Mouse (Mus musculus) bone marrow, adult 2 months (tissue): ENCODE measurements around the gene Pdcl2. TPM values are rescaled to one million over a fixed set of nuclear protein-coding genes. Genes with fewer than 3 reads are reported as not detected.

Source experiments
- H3K27ac ChIP-seq: fragments of 200-500 bp; 2 replicates; pipeline ENCODE4 v1.5.1; 2012; ENCODE audit warnings: low read depth, mild to moderate bottlenecking, control low read depth, inconsistent platforms, low read length; ENCODE audit not compliant: control insufficient read depth, poor library complexity, insufficient read depth
- H3K4me1 ChIP-seq: fragments of 200-500 bp; 2 replicates; pipeline ENCODE4 v1.6.1; 2011; ENCODE audit warnings: low read length; ENCODE audit not compliant: control insufficient read depth, insufficient read depth
- H3K4me3 ChIP-seq: fragments of 200-500 bp; replicated peaks from 2 replicates; pipeline ENCODE3; 2011; ENCODE audit warnings: mild to moderate bottlenecking, low read depth, low read length, control low read depth; ENCODE audit not compliant: control insufficient read depth
- CTCF ChIP-seq: fragments of 200-500 bp; IDR thresholded peaks from 2 replicates; pipeline ENCODE4 v1.5.1; 2011; ENCODE audit warnings: low read length, control low read depth; ENCODE audit not compliant: control insufficient read depth, insufficient read depth
- POLR2A ChIP-seq: fragments of 200-500 bp; IDR thresholded peaks from 2 replicates; pipeline ENCODE4 v1.6.1; 2011; ENCODE audit warnings: low read depth, mild to moderate bottlenecking, control low read depth, low read length, borderline replicate concordance; ENCODE audit not compliant: control insufficient read depth
- WGBS: fragments of 180-500 bp; shearing (Covaris S2); methylation state at CpG from one replicate; pipeline ENCODE4 v1.1.7; 2018; 5-methylcytosine and 5-hydroxymethylcytosine counted together
- polyA plus RNA-seq: library from polyadenylated mRNA; stranded (reverse); fragments of >200 nt; gene quantifications from 2 replicates; pipeline ENCODE4 v1.2.4, GENCODE M21; 2011; ENCODE audit warnings: low replicate concordance; ENCODE audit not compliant: missing spikeins, insufficient read depth, insufficient read length

Gene Pdcl2
- polyA plus RNA-seq: not detected in 2 replicates

DNA sequence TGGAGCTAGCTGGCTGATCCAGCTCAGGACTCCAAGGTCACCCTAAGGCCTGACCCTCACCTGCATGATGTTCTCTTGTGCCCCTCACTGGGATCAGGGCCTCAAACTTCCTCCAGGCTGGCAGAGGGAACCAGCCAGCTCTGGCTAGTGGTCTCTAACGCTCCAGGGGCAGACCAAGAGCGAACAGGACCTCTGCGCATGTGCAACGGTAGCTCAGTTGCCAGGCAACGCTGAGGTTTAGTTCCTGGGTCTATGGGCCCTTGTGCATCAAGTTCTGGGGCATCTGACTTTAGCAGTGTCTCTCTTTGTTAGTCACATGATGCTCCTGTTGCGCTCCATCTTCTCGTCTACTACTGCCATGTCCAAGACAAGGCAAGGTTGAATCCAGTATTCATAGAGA lies at the start of gene Pdcl2:
TSS of gene Pdcl2 (minus strand) at position 204 of the 400 bp plus-strand sequence.
- 83% methylated on average over 7 of the region's 7 CpGs for WGBS
- Histone ChIP-seq H3K4me3 (no peak within 1 kb of the TSS), H3K27ac (no peak within 1 kb of the TSS), H3K4me1 (no peaks in the 10 kb centered on the region)
- TF ChIP-seq CTCF (no peak), POLR2A (no peak)

DNA sequence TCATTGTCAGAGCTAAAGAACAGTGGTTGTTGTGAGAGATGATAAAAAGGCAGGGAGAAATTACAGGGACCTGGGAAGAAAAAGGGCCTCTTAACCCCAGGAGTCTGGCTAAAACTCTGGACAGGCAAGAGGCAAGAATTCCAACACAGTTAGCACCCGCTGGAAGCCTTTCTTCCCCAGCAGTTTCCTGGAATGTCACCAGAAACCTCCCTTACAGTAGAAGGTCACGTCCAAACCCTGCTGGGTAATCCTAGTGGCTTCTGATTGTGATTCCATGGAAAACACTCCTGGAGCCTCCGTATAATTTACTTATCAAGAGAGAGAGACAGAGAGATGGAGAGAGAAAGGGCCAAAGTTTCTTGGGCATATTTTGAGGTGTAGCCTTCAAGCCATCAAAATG lies 48.3 kb upstream of the Pdcl2 start:
- TF ChIP-seq CTCF (no peak), POLR2A (no peak)
- WGBS: 74% methylated on average over 3 of the region's 3 CpGs
- Histone ChIP-seq H3K27ac (no peak overlapping the region), H3K4me1 (no peaks in the 10 kb centered on the region), H3K4me3 (no peak overlapping the region)

DNA sequence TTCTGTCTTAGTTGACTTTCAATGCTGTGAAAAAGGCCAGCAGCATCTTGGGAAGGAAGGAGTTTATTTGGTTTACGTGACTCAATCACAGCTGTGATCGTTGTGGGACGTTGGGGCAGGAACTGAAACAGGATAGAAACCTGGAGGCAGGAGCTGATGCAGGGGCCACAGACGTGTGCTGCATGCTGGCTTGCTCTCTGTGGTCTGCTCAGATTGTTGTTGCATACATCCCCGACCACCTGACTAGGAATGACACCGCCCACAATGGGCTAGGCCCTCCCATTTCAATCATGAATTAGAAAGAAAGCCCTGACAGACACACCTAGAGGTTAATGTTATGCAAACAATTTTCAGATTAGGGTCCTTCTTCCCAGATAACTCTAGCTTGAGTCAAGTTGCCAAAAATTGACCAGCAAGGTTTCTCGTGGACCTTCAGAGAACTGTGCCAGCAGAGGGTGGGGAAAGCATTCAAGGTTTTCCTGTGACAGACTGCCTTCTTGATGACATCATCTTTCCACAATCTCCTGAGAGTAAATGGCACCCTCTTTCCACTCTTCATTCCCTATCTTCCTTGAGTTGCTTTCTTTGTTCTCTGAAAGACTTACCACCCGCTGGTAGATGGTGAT lies 38.4 kb upstream of the Pdcl2 start:
- WGBS: 53% methylated on average over 8 of the region's 8 CpGs
- Histone ChIP-seq H3K27ac (no peak overlapping the region), H3K4me3 (no peak overlapping the region), H3K4me1 (no peaks in the 10 kb centered on the region)
- TF ChIP-seq CTCF (no peak), POLR2A (no peak)

DNA sequence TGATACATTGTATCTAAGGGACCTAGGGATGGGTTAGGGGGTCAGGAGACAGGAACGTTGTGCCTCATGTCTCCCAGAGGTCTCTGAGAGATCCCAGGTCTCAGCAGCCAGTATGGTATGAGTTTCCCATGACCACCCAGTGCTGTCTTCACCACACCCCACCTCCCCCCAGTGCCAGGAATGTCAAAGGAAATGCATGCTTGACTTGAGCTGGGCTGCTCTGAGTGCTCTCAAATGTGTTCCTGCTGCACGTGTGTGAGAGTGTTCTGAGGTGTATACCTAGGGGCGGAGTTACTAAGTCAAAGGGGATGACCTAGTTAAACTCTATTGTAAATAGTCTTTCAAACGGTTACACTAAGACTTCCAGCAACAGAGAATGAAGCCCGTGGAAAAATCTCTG lies 34.5 kb upstream of the Pdcl2 start:
- WGBS: 55% methylated on average over 5 of the region's 5 CpGs
- no peak overlapping the region for H3K27ac ChIP-seq
- no peaks in the 10 kb centered on the region for H3K4me1 ChIP-seq
- no peak for TF ChIP-seq CTCF
- no peak for TF ChIP-seq POLR2A
- H3K4me3 ChIP-seq: no peak overlapping the region

DNA sequence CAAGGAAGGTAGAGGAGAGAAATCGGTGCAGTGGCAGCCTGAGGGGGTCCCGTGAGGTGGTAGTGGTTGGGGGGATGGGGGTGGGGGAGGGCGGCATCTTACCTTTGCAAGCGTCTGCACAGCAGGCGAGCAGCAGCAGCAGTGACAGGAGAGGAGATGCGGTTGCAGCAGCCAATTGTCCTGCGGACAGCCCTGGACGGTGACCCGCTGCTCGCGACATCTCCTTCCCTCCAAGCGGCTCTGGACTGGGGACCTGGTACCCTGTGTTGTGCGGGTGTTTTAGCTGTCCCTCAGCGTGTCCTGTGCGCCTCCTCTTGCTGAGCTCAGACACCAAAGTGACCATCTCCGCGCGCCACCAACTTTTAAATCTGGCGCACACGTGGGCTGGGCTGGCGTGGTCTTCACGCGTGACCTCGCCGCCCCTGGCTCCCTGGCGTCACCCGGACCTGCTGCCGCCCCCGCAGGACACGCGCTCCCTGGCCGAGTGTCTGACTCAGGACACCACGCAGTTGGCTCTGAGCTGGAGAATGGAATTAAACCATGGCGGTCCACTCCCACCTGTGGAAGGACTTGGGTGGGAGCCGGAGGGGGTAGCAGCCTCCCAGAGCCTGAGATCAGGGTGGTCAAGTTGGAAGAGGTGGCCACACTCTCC lies 32.6 kb upstream of the Pdcl2 start, which contains the start of gene Nmu:
TSS of gene Nmu (minus strand) at position 336 of the 652 bp plus-strand sequence.
- Histone ChIP-seq H3K4me3 (no peak within 1 kb of the TSS), H3K4me1 (no peaks in the 10 kb centered on the region), H3K27ac (no peak within 1 kb of the TSS)
- 8% methylated on average over 35 of the region's 35 CpGs for WGBS
- TF ChIP-seq POLR2A (no peak), CTCF (no peak)

DNA sequence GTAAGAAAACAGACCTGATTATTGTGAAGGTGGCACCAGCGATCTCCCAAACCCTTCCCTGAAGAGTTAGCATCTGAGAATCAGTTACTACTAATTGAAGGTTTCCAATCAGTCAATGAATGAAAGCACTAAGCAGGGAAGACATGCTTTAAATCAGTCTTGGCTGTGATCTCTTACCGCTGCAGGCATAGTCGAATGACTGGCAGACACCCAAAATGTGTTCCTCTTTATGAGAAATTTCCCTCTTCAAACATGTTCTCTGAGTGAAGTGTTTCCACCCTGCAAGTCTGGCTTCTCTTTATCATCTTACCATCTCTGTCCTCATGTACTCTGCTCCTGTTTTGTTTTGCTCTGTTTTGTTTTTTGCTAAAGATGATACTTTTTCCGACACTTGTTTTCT lies 29.8 kb upstream of the Pdcl2 start:
- TF ChIP-seq POLR2A: no peak
- TF ChIP-seq CTCF: no peak
- H3K4me3 ChIP-seq: no peak overlapping the region
- no peak overlapping the region for H3K27ac ChIP-seq
- 41% methylated on average over 4 of the region's 4 CpGs for WGBS
- no peaks in the 10 kb centered on the region for H3K4me1 ChIP-seq

DNA sequence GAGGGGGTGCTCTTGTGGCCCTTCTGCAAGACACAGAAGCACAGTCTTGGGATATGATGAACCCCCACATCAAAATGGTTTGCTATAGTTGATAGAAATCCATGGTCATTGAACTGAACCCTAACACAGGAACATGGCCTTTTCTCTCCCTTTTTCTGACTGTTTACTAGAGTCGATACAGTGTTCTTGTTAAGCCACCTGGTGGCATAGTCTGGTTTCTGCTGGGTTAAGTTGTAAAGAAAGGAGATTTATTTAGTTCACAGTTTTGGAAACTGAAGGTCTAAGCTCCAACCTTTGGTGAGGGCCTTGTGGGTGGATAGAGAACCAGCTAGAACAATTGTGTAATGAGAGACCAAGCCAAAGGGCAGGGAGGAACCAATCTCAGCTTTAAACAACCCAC lies 29.1 kb upstream of the Pdcl2 start:
- WGBS: 74% methylated on average over 1 of the region's 1 CpGs
- H3K27ac ChIP-seq: no peak overlapping the region
- TF ChIP-seq CTCF (no peak), POLR2A (no peak)
- no peak overlapping the region for H3K4me3 ChIP-seq
- H3K4me1 ChIP-seq: no peaks in the 10 kb centered on the region

DNA sequence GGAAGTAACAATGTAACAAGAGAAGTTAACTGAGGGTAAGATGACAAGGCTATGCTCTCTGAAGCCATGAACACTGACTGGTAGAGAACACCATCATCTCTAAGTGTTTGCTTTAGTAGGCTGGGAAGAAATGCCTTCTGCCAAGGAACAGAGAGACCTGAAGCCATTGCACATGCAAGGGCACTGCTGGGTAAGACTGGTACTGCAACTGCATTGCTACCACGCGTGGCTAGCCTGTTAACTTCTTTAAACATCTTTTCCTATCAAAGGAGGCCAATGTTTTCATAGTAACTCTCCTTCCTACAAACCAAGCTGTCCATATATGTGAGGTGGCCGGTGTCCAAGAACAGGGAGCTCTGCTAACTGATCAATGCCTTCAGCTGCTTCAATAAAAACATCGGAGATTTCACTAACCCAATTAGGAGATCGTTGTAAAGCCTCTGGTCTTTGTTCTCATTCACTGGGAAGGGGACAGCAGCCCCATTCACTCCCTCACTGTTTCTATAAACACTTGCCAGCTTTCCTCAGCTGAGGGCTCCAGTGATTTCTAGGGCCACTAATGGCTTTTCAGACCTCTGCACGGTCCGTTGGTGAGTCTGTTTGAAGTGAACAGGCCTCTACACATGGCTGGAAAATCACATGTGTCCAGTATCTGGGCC lies 21.1 kb upstream of the Pdcl2 start:
- H3K4me1 ChIP-seq: no peaks in the 10 kb centered on the region
- H3K27ac ChIP-seq: no peak overlapping the region
- H3K4me3 ChIP-seq: no peak overlapping the region
- TF ChIP-seq CTCF (no peak), POLR2A (no peak)
- WGBS: 64% methylated on average over 7 of the region's 7 CpGs
